Mouse (Mus musculus) right cerebral cortex, postnatal 10 days (tissue): Measurements from ENCODE around the gene Olfr1002.
"Not testable (repeated sequence)": the region's sequence is repeated elsewhere in the genome, so short reads cannot be mapped to it uniquely, and the experiment has no call there.

Experiments
- DNase-seq, 2 experiments: peaks; one replicate each; pipeline ENCODE4 v3.0.0; 2021; ENCODE audit warnings: low spot score in 2 of 2

Olfr1002 gene

GRCm38 (mm10) chr2:85650604-85651003 lies at the start of gene Olfr1002:
Gene Olfr1002 (minus strand): TSS chr2:85650704.
- DNase-seq: no peak

GRCm38 (mm10) chr2:85689131-85689530 lies 38.6 kb upstream of the Olfr1002 start, which contains the start of gene Olfr1008:
Gene Olfr1008 (plus strand): TSS chr2:85689431.
- DNase-seq: no peak

GRCm38 (mm10) chr2:85678667-85679066 lies 28.2 kb upstream of the Olfr1002 start, which contains the start of gene Olfr1006:
Gene Olfr1006 (minus strand): TSS chr2:85678767.
- no peak for DNase-seq

GRCm38 (mm10) chr2:85664355-85664754 lies 13.9 kb upstream of the Olfr1002 start, which contains the start of gene Olfr154:
Gene Olfr154 (minus strand): TSS chr2:85664455.
- DNase-seq: not testable (repeated sequence)

- DNase-seq: no peak
These were observed 38.7 kb downstream of the Olfr1002 start, which contains the start of gene Olfr1000 for GRCm38 (mm10) chr2:85611803-85612202. Gene Olfr1000 (minus strand): TSS chr2:85611903.
